Mouse (Mus musculus) G1E (cell line): ENCODE measurements around the gene Lamc1. TPM values are rescaled to one million over a fixed set of nuclear protein-coding genes. Genes with fewer than 3 reads are reported as not detected.

ENCODE experiments used
- ATAC-seq: 2 replicates; pipeline ENCODE4 v1.8.0; 2016; ENCODE audit warnings: mild to moderate bottlenecking; ENCODE audit not compliant: insufficient number of reproducible peaks, poor library complexity, low FRiP score, severe bottlenecking; ENCODE audit errors: extremely low read depth
- DNase-seq: peaks from one replicate; pipeline ENCODE4 v3.0.0; 2012; ENCODE audit warnings: low spot score
- H3K27me3 ChIP-seq: 2 replicates; pipeline ENCODE4 v1.6.1; 2012; ENCODE audit warnings: mild to moderate bottlenecking, low read length, inconsistent platforms; ENCODE audit not compliant: insufficient read depth
- H3K36me3 ChIP-seq: replicated peaks from 2 replicates; pipeline ENCODE3; 2012; ENCODE audit warnings: mild to moderate bottlenecking, inconsistent platforms
- H3K4me1 ChIP-seq: 2 replicates; pipeline ENCODE4 v1.6.1; 2012; ENCODE audit warnings: low read depth, low read length, inconsistent platforms, mixed read lengths; ENCODE audit not compliant: insufficient read depth
- H3K4me3 ChIP-seq: 2 replicates; pipeline ENCODE4 v1.5.1; 2012; ENCODE audit warnings: low read depth, mild to moderate bottlenecking, inconsistent platforms, low read length, moderate library complexity, mixed read lengths
- H3K9me3 ChIP-seq: replicated peaks from 2 replicates; pipeline ENCODE4 v1.6.1; 2012; ENCODE audit warnings: inconsistent platforms
- CTCF ChIP-seq: IDR thresholded peaks from 2 replicates; pipeline ENCODE4 v1.5.1; 2012; ENCODE audit warnings: low read depth, low read length, inconsistent platforms, mixed read lengths
- GATA1 ChIP-seq: IDR thresholded peaks from 2 replicates; pipeline ENCODE4 v1.6.1; 2012; ENCODE audit warnings: borderline replicate concordance, low read length, inconsistent platforms, mixed read lengths
- GATA2 ChIP-seq: IDR thresholded peaks from 2 replicates; pipeline ENCODE4 v1.6.1; 2012; ENCODE audit warnings: low read depth, low read length, inconsistent platforms, borderline replicate concordance
- POLR2AphosphoS5 ChIP-seq: IDR thresholded peaks from 2 replicates; pipeline ENCODE4 v1.6.1; 2012; ENCODE audit warnings: low read depth, low read length, inconsistent platforms; ENCODE audit not compliant: insufficient replicate concordance
- TAL1 ChIP-seq: conservative IDR thresholded peaks from 2 replicates; pipeline ENCODE4 v1.6.1; 2012; ENCODE audit warnings: low read depth, low read length, inconsistent platforms, mixed read lengths
- polyA plus RNA-seq: library from polyadenylated mRNA; stranded (reverse); fragments of >175 nt; gene quantifications from 2 replicates; pipeline ENCODE4 v1.2.3, GENCODE M21; 2012
- total RNA-seq, 2 experiments: library from RNA; stranded (forward) in 1 of 2; stranded (reverse) in 1 of 2; fragments of 200-1000 nt in 1 of 2; fragments of >200 nt in 1 of 2; fragmentation: Nextera tagmentation in 1 of 2; gene quantifications; 2 replicates each; pipeline ENCODE4 v1.2.3; 2014 to 2017

Lamc1 gene
- total and polyA plus RNA-seq, 3 experiments: 19.0 to 81.0 (median 26.1) TPM

- DNase-seq (no peak), ATAC-seq (no peak)
- Histone ChIP-seq H3K27me3 (no peaks in the 10 kb centered on the region), H3K9me3 (no peaks in the 10 kb centered on the region), H3K36me3 (peaks cover 37% of the 10 kb centered on the region), H3K4me3 (no peak overlapping the region), H3K4me1 (peaks cover 62% of the 10 kb centered on the region)
- no peak for TF ChIP-seq GATA2
- no peak for TF ChIP-seq CTCF
- no peak for TF ChIP-seq TAL1
- no peak for TF ChIP-seq GATA1
- TF ChIP-seq POLR2AphosphoS5: no peak
Observed at GRCm38 (mm10) chr1:153270827-153271226, 61.8 kb downstream of the Lamc1 start.

GRCm38 (mm10) chr1:153269681-153270080 lies 62.9 kb downstream of the Lamc1 start:
- H3K4me1 ChIP-seq: peaks cover 51% of the 10 kb centered on the region
- ATAC-seq: no peak
- no peak for DNase-seq
- TF ChIP-seq GATA2: no peak
- H3K27me3 ChIP-seq: no peaks in the 10 kb centered on the region
- H3K36me3 ChIP-seq: peaks cover 46% of the 10 kb centered on the region
- no peak overlapping the region for H3K4me3 ChIP-seq
- H3K9me3 ChIP-seq: no peaks in the 10 kb centered on the region

GRCm38 (mm10) chr1:153268806-153269309 lies 63.7 kb downstream of the Lamc1 start:
- ATAC-seq: no peak
- Histone ChIP-seq H3K4me1 (peaks cover 46% of the 10 kb centered on the region), H3K9me3 (no peaks in the 10 kb centered on the region), H3K36me3 (peaks cover 50% of the 10 kb centered on the region), H3K4me3 (no peak overlapping the region), H3K27me3 (no peaks in the 10 kb centered on the region)
- TF ChIP-seq TAL1 (no peak), CTCF (no peak), GATA2 (no peak)
- DNase-seq: no peak

- Histone ChIP-seq H3K36me3 (peaks cover 52% of the 10 kb centered on the region), H3K4me1 (peaks cover 40% of the 10 kb centered on the region), H3K27me3 (no peaks in the 10 kb centered on the region), H3K4me3 (no peak overlapping the region), H3K9me3 (no peaks in the 10 kb centered on the region)
- ATAC-seq: no peak
- TF ChIP-seq GATA1: no peak
- no peak for TF ChIP-seq POLR2AphosphoS5
- no peak for TF ChIP-seq CTCF
- TF ChIP-seq TAL1: no peak
- TF ChIP-seq GATA2: no peak
- no peak for DNase-seq
Observed at GRCm38 (mm10) chr1:153268306-153268705, 64.3 kb downstream of the Lamc1 start.

- no peak for ATAC-seq
- Histone ChIP-seq H3K4me3 (no peak overlapping the region), H3K9me3 (no peaks in the 10 kb centered on the region), H3K27me3 (no peaks in the 10 kb centered on the region), H3K4me1 (peaks cover 37% of the 10 kb centered on the region), H3K36me3 (peaks cover 53% of the 10 kb centered on the region)
- no peak for DNase-seq
- no peak for TF ChIP-seq TAL1
- TF ChIP-seq POLR2AphosphoS5: no peak
- TF ChIP-seq GATA1: no peak
- TF ChIP-seq GATA2: no peak
- no peak for TF ChIP-seq CTCF
Observed at GRCm38 (mm10) chr1:153267730-153268129, 64.9 kb downstream of the Lamc1 start.

GRCm38 (mm10) chr1:153266891-153267290 lies 65.7 kb downstream of the Lamc1 start:
- Histone ChIP-seq H3K9me3 (no peaks in the 10 kb centered on the region), H3K36me3 (peaks cover 54% of the 10 kb centered on the region), H3K4me1 (peaks cover 32% of the 10 kb centered on the region), H3K4me3 (no peak overlapping the region), H3K27me3 (no peaks in the 10 kb centered on the region)
- TF ChIP-seq TAL1 (no peak), CTCF (no peak), GATA2 (no peak), POLR2AphosphoS5 (no peak), GATA1 (no peak)
- ATAC-seq: no peak
- DNase-seq: no peak

- Histone ChIP-seq H3K36me3 (peaks cover 54% of the 10 kb centered on the region), H3K9me3 (no peaks in the 10 kb centered on the region), H3K4me3 (no peak overlapping the region), H3K4me1 (peaks cover 23% of the 10 kb centered on the region), H3K27me3 (no peaks in the 10 kb centered on the region)
- ATAC-seq (no peak), DNase-seq (no peak)
- TF ChIP-seq TAL1 (no peak), POLR2AphosphoS5 (no peak), CTCF (no peak), GATA1 (no peak)
Observed at GRCm38 (mm10) chr1:153265579-153265978, 67.0 kb downstream of the Lamc1 start.
